Mouse (Mus musculus): Measurements from ENCODE around the gene Rps10.

DNA sequence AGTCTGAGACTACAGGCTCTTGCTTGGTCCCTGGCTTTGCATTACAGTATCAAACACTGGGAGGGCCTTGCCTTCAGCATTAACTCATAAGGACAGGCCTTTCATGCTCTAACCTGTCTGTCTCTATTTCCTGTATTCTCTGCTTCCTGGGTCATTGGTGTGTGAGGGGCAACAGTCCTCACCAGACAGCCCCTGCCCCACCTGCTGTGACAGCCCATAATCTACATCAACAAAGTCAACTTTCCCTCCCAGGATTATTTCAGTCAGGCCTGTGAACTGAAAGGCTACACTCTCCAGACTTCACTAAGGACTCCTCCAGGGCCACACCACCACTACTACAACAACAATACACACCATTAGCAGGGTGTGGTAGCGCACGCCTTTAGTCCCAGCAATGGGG is 33.4 kb downstream of the Rps10 start:
- no peak for TF ChIP-seq CTCF (IDR thresholded peaks at IDR 0.05; ENCODE audit: extremely low read depth, insufficient read length, insufficient replicate concordance, low read depth, low read length)
- TF ChIP-seq POLR2A (IDR thresholded peaks at IDR 0.05; ENCODE audit: low read depth, low read length), result no peak

All from small intestine, adult 2 months (tissue).